Mouse (Mus musculus) neural tube, embryonic 15.5 days (tissue): ENCODE data around the gene Col4a3. TPM values are rescaled to one million over a fixed set of nuclear protein-coding genes. Genes with fewer than 3 reads are reported as not detected.

Source experiments
- ATAC-seq: fragments of 200-750 bp; cut with Nextera tagmentation; 2 replicates; pipeline ENCODE4 v1.8.0; 2017; ENCODE audit warnings: mild to moderate bottlenecking, moderate TSS enrichment, moderate library complexity; ENCODE audit not compliant: low FRiP score
- H3K27ac ChIP-seq: fragments of 300-500 bp; sonication (generic); replicated peaks from 2 replicates; pipeline ENCODE4 v1.5.1; 2015; ENCODE audit warnings: mild to moderate bottlenecking, inconsistent platforms
- H3K27me3 ChIP-seq: fragments of 300-500 bp; sonication (generic); replicated peaks from 2 replicates; pipeline ENCODE4 v1.6.1; 2015; ENCODE audit warnings: inconsistent platforms
- H3K36me3 ChIP-seq: fragments of 300-500 bp; sonication (generic); 2 replicates; pipeline ENCODE4 v1.6.1; 2015; ENCODE audit warnings: inconsistent platforms
- H3K4me1 ChIP-seq: fragments of 300-500 bp; sonication (generic); 2 replicates; pipeline ENCODE4 v1.6.1; 2015; ENCODE audit warnings: inconsistent platforms
- H3K4me2 ChIP-seq: fragments of 300-500 bp; sonication (generic); 2 replicates; pipeline ENCODE4 v1.6.1; 2015; ENCODE audit warnings: inconsistent platforms, mild to moderate bottlenecking, moderate library complexity
- H3K4me3 ChIP-seq: fragments of 300-500 bp; sonication (generic); replicated peaks from 2 replicates; pipeline ENCODE4 v1.5.1; 2015; ENCODE audit warnings: mild to moderate bottlenecking, inconsistent platforms
- H3K9ac ChIP-seq: fragments of 300-500 bp; sonication (generic); replicated peaks from 2 replicates; pipeline ENCODE4 v1.6.1; 2015; ENCODE audit warnings: mild to moderate bottlenecking, inconsistent platforms
- H3K9me3 ChIP-seq: fragments of 300-500 bp; sonication (generic); replicated peaks from 2 replicates; pipeline ENCODE4 v1.6.1; 2016; ENCODE audit warnings: inconsistent platforms
- WGBS: fragments of 180-500 bp; shearing (Covaris S2); methylation state at CpG from one replicate; pipeline ENCODE4 v1.1.7; 2015; ENCODE audit warnings: mixed read lengths; 5-methylcytosine and 5-hydroxymethylcytosine counted together
- polyA plus RNA-seq: library from polyadenylated mRNA; unstranded; fragments of >200 nt; fragmentation: Nextera tagmentation; extraction: Ambion mirVana; gene quantifications from 2 replicates; pipeline ENCODE4 v1.2.1, GENCODE M21; 2015

The Col4a3 gene
- polyA plus RNA-seq = 0.18 and 0.33 TPM in 2 replicates

GRCm38 (mm10) chr1:82586713-82587399 lies at the start of gene Col4a3, which contains the start of gene Col4a4:
Col4a3 (plus strand) TSS chr1:82586921.
Col4a4 (minus strand) TSS chr1:82586849.
- peak within 1 kb of the TSS; percentile 21 for H3K9ac ChIP-seq
- peak; percentile 55; the same call in 1 of the 2 replicates for ATAC-seq
- peaks cover 21% of the 10 kb centered on the region for H3K27me3 ChIP-seq
- peaks cover 10% of the 10 kb centered on the region for H3K4me1 ChIP-seq
- 3% methylated on average over 34 of the region's 34 CpGs for WGBS
- H3K4me2 ChIP-seq = peak within 1 kb of the TSS; percentile 74
- no peaks in the 10 kb centered on the region for H3K9me3 ChIP-seq
- H3K27ac ChIP-seq = no peak within 1 kb of the TSS
- no peaks in the 10 kb centered on the region for H3K36me3 ChIP-seq
- peak within 1 kb of the TSS; percentile 33 for H3K4me3 ChIP-seq

GRCm38 (mm10) chr1:82537848-82538247 lies 48.9 kb upstream of the Col4a3 start:
- Histone ChIP-seq H3K4me1 (no peaks in the 10 kb centered on the region), H3K27me3 (no peaks in the 10 kb centered on the region), H3K9ac (no peak overlapping the region), H3K4me3 (no peak overlapping the region), H3K4me2 (no peak overlapping the region), H3K9me3 (no peaks in the 10 kb centered on the region), H3K36me3 (no peaks in the 10 kb centered on the region), H3K27ac (no peak overlapping the region)
- ATAC-seq = no peak
- WGBS = 45% methylated on average over 3 of the region's 3 CpGs

GRCm38 (mm10) chr1:82540056-82540455 lies 46.7 kb upstream of the Col4a3 start:
- Histone ChIP-seq H3K4me3 (no peak overlapping the region), H3K36me3 (no peaks in the 10 kb centered on the region), H3K27ac (no peak overlapping the region), H3K27me3 (no peaks in the 10 kb centered on the region), H3K9me3 (no peaks in the 10 kb centered on the region), H3K4me1 (peaks cover 12% of the 10 kb centered on the region), H3K4me2 (no peak overlapping the region), H3K9ac (no peak overlapping the region)
- ATAC-seq = no peak
- WGBS = 82% methylated on average over 5 of the region's 5 CpGs

GRCm38 (mm10) chr1:82543934-82544333 lies 42.8 kb upstream of the Col4a3 start:
- no peak for ATAC-seq
- Histone ChIP-seq H3K9me3 (no peaks in the 10 kb centered on the region), H3K9ac (no peak overlapping the region), H3K4me3 (no peak overlapping the region), H3K4me1 (peaks cover 12% of the 10 kb centered on the region), H3K27me3 (no peaks in the 10 kb centered on the region), H3K27ac (no peak overlapping the region), H3K4me2 (no peak overlapping the region), H3K36me3 (no peaks in the 10 kb centered on the region)
- 72% methylated on average over 2 of the region's 2 CpGs for WGBS

GRCm38 (mm10) chr1:82544419-82545185 lies 42.1 kb upstream of the Col4a3 start:
- no peak overlapping the region for H3K4me3 ChIP-seq
- peaks cover 12% of the 10 kb centered on the region for H3K4me1 ChIP-seq
- no peaks in the 10 kb centered on the region for H3K9me3 ChIP-seq
- ATAC-seq = peak; percentile 88
- H3K27ac ChIP-seq = peak overlapping the region; percentile 58
- H3K36me3 ChIP-seq = no peaks in the 10 kb centered on the region
- no peaks in the 10 kb centered on the region for H3K27me3 ChIP-seq
- 34% methylated on average over 6 of the region's 6 CpGs for WGBS
- H3K4me2 ChIP-seq = no peak overlapping the region
- no peak overlapping the region for H3K9ac ChIP-seq

GRCm38 (mm10) chr1:82545199-82545960 lies 41.3 kb upstream of the Col4a3 start:
- H3K9ac ChIP-seq = no peak overlapping the region
- ATAC-seq = no peak; the same call in 1 of the 2 replicates
- no peak overlapping the region for H3K27ac ChIP-seq
- H3K4me1 ChIP-seq = peaks cover 12% of the 10 kb centered on the region
- H3K4me3 ChIP-seq = no peak overlapping the region
- WGBS = 62% methylated on average over 8 of the region's 8 CpGs
- H3K36me3 ChIP-seq = no peaks in the 10 kb centered on the region
- H3K27me3 ChIP-seq = no peaks in the 10 kb centered on the region
- no peak overlapping the region for H3K4me2 ChIP-seq
- no peaks in the 10 kb centered on the region for H3K9me3 ChIP-seq

- ATAC-seq = peak; percentile 69; the same call in 1 of the 2 replicates
Measured at GRCm38 (mm10) chr1:82554443-82554850, 32.3 kb upstream of the Col4a3 start.

GRCm38 (mm10) chr1:82554889-82555288 lies 31.8 kb upstream of the Col4a3 start:
- no peak overlapping the region for H3K4me3 ChIP-seq
- H3K36me3 ChIP-seq = no peaks in the 10 kb centered on the region
- no peaks in the 10 kb centered on the region for H3K9me3 ChIP-seq
- no peak overlapping the region for H3K4me2 ChIP-seq
- H3K9ac ChIP-seq = no peak overlapping the region
- ATAC-seq = 0 out of 2 replicates have a peak, but pooled peaks have one; percentile 17
- H3K27me3 ChIP-seq = no peaks in the 10 kb centered on the region
- 76% methylated on average over 5 of the region's 5 CpGs for WGBS
- no peak overlapping the region for H3K27ac ChIP-seq
- no peaks in the 10 kb centered on the region for H3K4me1 ChIP-seq

More at GRCm38 (mm10) chr1:82554443-82554850, 32.3 kb upstream of the Col4a3 start:
- 43% methylated on average over 6 of the region's 6 CpGs for WGBS
- no peaks in the 10 kb centered on the region for H3K27me3 ChIP-seq
- no peaks in the 10 kb centered on the region for H3K4me1 ChIP-seq
- no peaks in the 10 kb centered on the region for H3K36me3 ChIP-seq
- H3K4me2 ChIP-seq = no peak overlapping the region
- H3K9me3 ChIP-seq = no peaks in the 10 kb centered on the region
- no peak overlapping the region for H3K9ac ChIP-seq
- no peak overlapping the region for H3K27ac ChIP-seq
- H3K4me3 ChIP-seq = no peak overlapping the region

- Histone ChIP-seq H3K4me1 (no peaks in the 10 kb centered on the region), H3K36me3 (no peaks in the 10 kb centered on the region), H3K4me3 (no peak overlapping the region), H3K27ac (no peak overlapping the region), H3K4me2 (no peak overlapping the region), H3K27me3 (no peaks in the 10 kb centered on the region), H3K9ac (no peak overlapping the region), H3K9me3 (no peaks in the 10 kb centered on the region)
- WGBS = 79% methylated on average over 4 of the region's 4 CpGs
- no peak for ATAC-seq
Measured at GRCm38 (mm10) chr1:82560223-82560622, 26.5 kb upstream of the Col4a3 start.

GRCm38 (mm10) chr1:82569405-82569804 lies 17.3 kb upstream of the Col4a3 start:
- no peak overlapping the region for H3K4me3 ChIP-seq
- no peak overlapping the region for H3K9ac ChIP-seq
- no peaks in the 10 kb centered on the region for H3K36me3 ChIP-seq
- no peaks in the 10 kb centered on the region for H3K4me1 ChIP-seq
- H3K4me2 ChIP-seq = no peak overlapping the region
- 92% methylated on average over 4 of the region's 4 CpGs for WGBS
- H3K27ac ChIP-seq = no peak overlapping the region
- no peak for ATAC-seq
- no peaks in the 10 kb centered on the region for H3K9me3 ChIP-seq
- H3K27me3 ChIP-seq = no peaks in the 10 kb centered on the region

GRCm38 (mm10) chr1:82571758-82572157 lies 15.0 kb upstream of the Col4a3 start:
- Histone ChIP-seq H3K9me3 (no peaks in the 10 kb centered on the region), H3K4me1 (no peaks in the 10 kb centered on the region), H3K4me2 (no peak overlapping the region), H3K36me3 (no peaks in the 10 kb centered on the region), H3K9ac (no peak overlapping the region), H3K27ac (no peak overlapping the region), H3K27me3 (no peaks in the 10 kb centered on the region), H3K4me3 (no peak overlapping the region)
- WGBS = 83% methylated on average over 1 of the region's 1 CpGs
- ATAC-seq = no peak
